Mouse (Mus musculus): Measurements from ENCODE around the gene Tmem262. TPM values are rescaled to one million over a fixed set of nuclear protein-coding genes. Genes with fewer than 3 reads are reported as not detected.

Gene Tmem262
- total RNA-seq, 2 experiments from 2014 or later: not detected

- intact Hi-C loops (cut with DNase I): no loop called here
- DNase-seq: no peak
These were observed 21.3 kb upstream of the Tmem262 start for GRCm38 (mm10) chr19:6058513-6058912.

GRCm38 (mm10) chr19:6058966-6059365 is 20.9 kb upstream of the Tmem262 start:
- no peak for DNase-seq
- intact Hi-C loops (cut with DNase I): loop anchor here (1.0 kb wide), 1 partner anchor 25 kb away; the partner anchor contains the start of genes Cdca5 and Zfpl1

GRCm38 (mm10) chr19:6061021-6061533 is 18.8 kb upstream of the Tmem262 start, which contains the start of gene Znhit2:
TSS of gene Znhit2 (plus strand) at chr19:6061192.
- DNase-seq: peak; percentile 88 to 90
- intact Hi-C loops (cut with DNase I): no loop called here

GRCm38 (mm10) chr19:6061641-6062302 is 18.1 kb upstream of the Tmem262 start:
- intact Hi-C loops (cut with DNase I): no loop called here
- no peak for DNase-seq

- intact Hi-C loops (cut with DNase I): no loop called here
- DNase-seq: no peak
These were observed 17.4 kb upstream of the Tmem262 start for GRCm38 (mm10) chr19:6062418-6062817.

GRCm38 (mm10) chr19:6063081-6063480 is 16.8 kb upstream of the Tmem262 start:
- intact Hi-C loops (cut with DNase I): no loop called here
- no peak for DNase-seq

GRCm38 (mm10) chr19:6066571-6066970 is 13.3 kb upstream of the Tmem262 start:
- intact Hi-C loops (cut with DNase I): no loop called here
- no peak for DNase-seq

GRCm38 (mm10) chr19:6067011-6067723 is 12.7 kb upstream of the Tmem262 start:
- intact Hi-C loops (cut with DNase I): no loop called here
- peak; percentile 63 for DNase-seq

GRCm38 (mm10) chr19:6067724-6068415 is 12.0 kb upstream of the Tmem262 start, which contains the start of gene Tm7sf2:
TSS of gene Tm7sf2 (minus strand) at chr19:6068373.
- peak; percentile 83 to 87 for DNase-seq
- intact Hi-C loops (cut with DNase I): no loop called here

GRCm38 (mm10) chr19:6068951-6069350 is 10.9 kb upstream of the Tmem262 start:
- intact Hi-C loops (cut with DNase I): no loop called here
- DNase-seq: no peak

GRCm38 (mm10) chr19:6069851-6070250 is 10.0 kb upstream of the Tmem262 start:
- intact Hi-C loops (cut with DNase I): no loop called here
- DNase-seq: no peak

GRCm38 (mm10) chr19:6070571-6071250 is 9.1 kb upstream of the Tmem262 start:
- intact Hi-C loops (cut with DNase I): no loop called here
- DNase-seq: no peak

GRCm38 (mm10) chr19:6071261-6071660 is 8.6 kb upstream of the Tmem262 start:
- DNase-seq: no peak
- intact Hi-C loops (cut with DNase I): no loop called here

- DNase-seq: no peak
- intact Hi-C loops (cut with DNase I): no loop called here
These were observed 5.9 kb upstream of the Tmem262 start for GRCm38 (mm10) chr19:6073889-6074288.

- intact Hi-C loops (cut with DNase I): no loop called here
These were observed 3.1 kb upstream of the Tmem262 start, which contains the start of gene Vps51 for GRCm38 (mm10) chr19:6076564-6077393. TSS of gene Vps51 (minus strand) at chr19:6077231.

GRCm38 (mm10) chr19:6082156-6082555 is 2.3 kb downstream of the Tmem262 start, which contains the start of gene Gm28374:
TSS of gene Gm28374 (minus strand) at chr19:6082256.
- intact Hi-C loops (cut with DNase I): loop anchor here (5.0 kb wide), 1 partner anchor 35 kb away; the partner anchor contains the start of gene Sac3d1
- DNase-seq: no peak

More at GRCm38 (mm10) chr19:6076564-6077393, 3.1 kb upstream of the Tmem262 start, which contains the start of gene Vps51:
- peak; percentile 70 to 81 for DNase-seq

- intact Hi-C loops (cut with DNase I): loop anchor here (1.0 to 5.0 kb wide), 2 partner anchors 25 to 33 kb away; partner anchors contain the start of gene Sac3d1
- peak; percentile 93 to 95 for DNase-seq
These were observed 4.8 kb downstream of the Tmem262 start, which contains the start of the genes Zfpl1 and Cdca5 for GRCm38 (mm10) chr19:6084478-6085248. TSS of gene Zfpl1 (minus strand) at chr19:6084956. TSS of gene Cdca5 (plus strand) at chr19:6084983.

- intact Hi-C loops (cut with DNase I): no loop called here
- no peak for DNase-seq
These were observed 5.6 kb downstream of the Tmem262 start for GRCm38 (mm10) chr19:6085417-6085879.
